Mouse (Mus musculus) liver, adult 2 months (tissue): ENCODE measurements around the gene Tnik. TPM values are rescaled to one million over a fixed set of nuclear protein-coding genes. Genes with fewer than 3 reads are reported as not detected.

Experiments
- DNase-seq: peaks from one replicate; pipeline ENCODE4 v3.0.0-alpha.2; 2011; ENCODE audit warnings: low read depth, low spot score; ENCODE audit errors: extremely low read depth
- H3K27ac ChIP-seq: fragments of 200-500 bp; replicated peaks from 2 replicates; pipeline ENCODE4 v1.5.1; 2012; ENCODE audit warnings: low read depth, mild to moderate bottlenecking, control low read depth, inconsistent platforms, low read length; ENCODE audit not compliant: insufficient read depth
- H3K27me3 ChIP-seq: fragments of 200-500 bp; 2 replicates; pipeline ENCODE4 v1.6.1; 2012; ENCODE audit warnings: mild to moderate bottlenecking, moderate library complexity, low read length, inconsistent platforms; ENCODE audit not compliant: control insufficient read depth, insufficient read depth
- H3K36me3 ChIP-seq: fragments of 200-500 bp; 2 replicates; pipeline ENCODE4 v1.6.1; 2012; ENCODE audit warnings: low read length, inconsistent platforms; ENCODE audit not compliant: control insufficient read depth, insufficient read depth
- H3K4me1 ChIP-seq: fragments of 200-500 bp; 2 replicates; pipeline ENCODE4 v1.6.1; 2011; ENCODE audit warnings: low read length; ENCODE audit not compliant: control insufficient read depth, insufficient read depth
- H3K4me3 ChIP-seq: fragments of 200-500 bp; 2 replicates; pipeline ENCODE4 v1.5.1; 2011; ENCODE audit warnings: low read depth, mild to moderate bottlenecking, control low read depth, low read length, moderate library complexity; ENCODE audit not compliant: insufficient read depth
- H3K79me2 ChIP-seq: fragments of 200-500 bp; 2 replicates; pipeline ENCODE4 v1.6.1; 2012; ENCODE audit warnings: inconsistent platforms, mild to moderate bottlenecking, low read length, moderate library complexity; ENCODE audit not compliant: control insufficient read depth, insufficient read depth
- H3K9ac ChIP-seq: fragments of 200-500 bp; 2 replicates; pipeline ENCODE4 v1.6.1; 2012; ENCODE audit warnings: low read depth, mild to moderate bottlenecking, control low read depth, inconsistent platforms, low read length
- CTCF ChIP-seq: fragments of 200-500 bp; IDR thresholded peaks from 2 replicates; pipeline ENCODE4 v1.5.1; 2011; ENCODE audit warnings: low read depth, low read length, control low read depth
- POLR2A ChIP-seq: fragments of 200-500 bp; IDR thresholded peaks from 2 replicates; pipeline ENCODE4 v1.6.1; 2011; ENCODE audit warnings: low read length, control low read depth; ENCODE audit not compliant: insufficient read depth; ENCODE audit errors: extremely low read depth
- WGBS: fragments of 180-500 bp; shearing (Covaris S2); methylation state at CpG from one replicate; pipeline ENCODE4 v1.1.7; 2018; 5-methylcytosine and 5-hydroxymethylcytosine counted together
- polyA plus RNA-seq: library from polyadenylated mRNA; depleted of rRNA; stranded (reverse); fragments of >200 nt; gene quantifications from 2 replicates; pipeline ENCODE4 v1.2.3, GENCODE M21; 2012
- total RNA-seq: library from RNA; depleted of rRNA; stranded (reverse); fragments of >200 nt; gene quantifications from 2 replicates; pipeline ENCODE4 v1.2.3, GENCODE M21; 2014

Gene Tnik
- total and polyA plus RNA-seq, 2 experiments, result 1.2 to 2.8 TPM

DNA sequence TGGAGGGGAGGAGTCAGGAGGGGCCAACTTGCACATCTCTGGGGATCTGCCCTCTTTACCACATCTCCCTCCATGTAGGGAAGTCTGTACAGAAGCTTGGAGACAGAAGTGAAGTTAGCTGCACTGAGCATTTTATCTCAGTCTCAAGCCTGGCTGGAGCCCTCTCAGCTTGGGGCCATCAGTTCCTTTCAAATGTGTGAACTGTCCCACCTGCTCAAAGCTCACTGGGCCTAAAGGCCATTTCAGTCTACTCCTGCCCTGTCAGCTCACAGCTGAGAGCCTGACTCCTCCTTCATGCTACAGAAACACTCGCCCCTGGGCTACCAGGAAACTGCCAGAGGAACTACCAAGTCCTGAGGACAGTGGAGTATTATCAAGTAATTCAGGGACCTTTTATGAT lies 288.7 kb downstream of the Tnik start:
- H3K36me3 ChIP-seq, result no peaks in the 10 kb centered on the region
- TF ChIP-seq CTCF (no peak), POLR2A (no peak)
- no peaks in the 10 kb centered on the region for H3K4me1 ChIP-seq
- no peaks in the 10 kb centered on the region for H3K27me3 ChIP-seq
- WGBS, result 76% methylated on average over 1 of the region's 1 CpGs
- no peaks in the 10 kb centered on the region for H3K79me2 ChIP-seq
- no peak overlapping the region for H3K4me3 ChIP-seq
- no peak overlapping the region for H3K27ac ChIP-seq
- DNase-seq, result no peak
- H3K9ac ChIP-seq, result no peak overlapping the region

DNA sequence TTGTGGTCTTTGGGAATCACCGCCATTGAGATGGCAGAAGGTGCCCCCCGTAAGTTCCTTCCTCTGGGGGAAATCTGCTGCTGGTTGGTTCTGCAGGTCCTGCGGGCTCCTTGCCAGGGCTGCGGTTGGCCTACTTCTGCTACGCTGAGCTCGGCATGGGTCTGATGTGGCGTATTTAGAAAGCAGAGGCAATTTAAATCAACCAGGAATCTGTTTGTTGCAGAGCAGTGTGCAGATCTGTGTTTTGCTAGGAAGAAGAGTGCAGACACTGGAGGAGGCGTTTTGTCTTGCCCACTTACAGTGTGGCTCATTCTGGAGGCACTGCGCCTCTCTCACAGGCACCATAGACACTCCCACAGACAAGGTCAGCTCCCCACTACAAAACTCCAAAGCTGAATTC lies 291.9 kb downstream of the Tnik start:
- DNase-seq, result no peak
- H3K9ac ChIP-seq, result no peak overlapping the region
- no peaks in the 10 kb centered on the region for H3K4me1 ChIP-seq
- no peak for TF ChIP-seq CTCF
- TF ChIP-seq POLR2A, result no peak
- H3K27me3 ChIP-seq, result no peaks in the 10 kb centered on the region
- no peaks in the 10 kb centered on the region for H3K79me2 ChIP-seq
- no peak overlapping the region for H3K4me3 ChIP-seq
- H3K36me3 ChIP-seq, result no peaks in the 10 kb centered on the region
- no peak overlapping the region for H3K27ac ChIP-seq
- WGBS, result 93% methylated on average over 9 of the region's 9 CpGs

DNA sequence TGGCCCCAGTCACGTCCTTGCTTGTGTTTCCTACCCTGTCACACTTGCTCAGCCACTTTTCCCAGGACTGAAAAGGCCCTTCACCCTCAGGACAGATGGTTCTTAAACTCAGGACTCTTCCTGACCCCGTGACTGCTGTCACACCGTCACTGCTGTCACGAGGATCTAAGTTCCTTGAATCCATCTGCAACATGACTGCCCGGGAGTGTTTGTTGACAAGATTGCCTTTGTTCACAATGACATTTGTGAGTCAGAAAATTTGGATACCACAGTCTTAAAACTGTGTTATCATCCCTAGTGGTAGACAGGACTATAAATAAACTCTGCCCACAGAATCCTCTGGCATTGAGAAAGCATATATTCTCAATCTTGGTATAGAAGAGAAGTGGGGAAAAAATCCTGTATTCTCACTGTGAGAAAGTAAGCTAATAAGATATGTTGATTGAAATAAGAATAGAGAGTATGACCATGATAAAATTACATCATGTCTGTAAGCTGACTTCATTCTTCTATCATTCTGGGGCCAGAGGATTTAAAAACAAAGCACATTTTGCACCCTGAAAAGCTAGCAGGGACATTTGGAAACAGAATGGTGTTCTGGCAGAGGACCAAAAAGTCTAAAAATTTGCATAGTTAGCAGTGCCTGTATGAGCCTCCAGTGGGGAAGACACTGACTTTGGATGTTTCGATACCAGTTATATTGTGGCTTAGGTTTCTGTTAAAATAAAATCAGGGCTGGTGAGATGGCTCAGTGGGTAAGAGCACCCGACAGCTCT lies 293.0 kb downstream of the Tnik start:
- WGBS, result 61% methylated on average over 7 of the region's 7 CpGs
- Histone ChIP-seq H3K27ac (no peak overlapping the region), H3K9ac (no peak overlapping the region), H3K79me2 (no peaks in the 10 kb centered on the region), H3K27me3 (no peaks in the 10 kb centered on the region), H3K36me3 (no peaks in the 10 kb centered on the region), H3K4me1 (no peaks in the 10 kb centered on the region), H3K4me3 (no peak overlapping the region)
- TF ChIP-seq POLR2A, result no peak
- no peak for TF ChIP-seq CTCF
- no peak for DNase-seq

DNA sequence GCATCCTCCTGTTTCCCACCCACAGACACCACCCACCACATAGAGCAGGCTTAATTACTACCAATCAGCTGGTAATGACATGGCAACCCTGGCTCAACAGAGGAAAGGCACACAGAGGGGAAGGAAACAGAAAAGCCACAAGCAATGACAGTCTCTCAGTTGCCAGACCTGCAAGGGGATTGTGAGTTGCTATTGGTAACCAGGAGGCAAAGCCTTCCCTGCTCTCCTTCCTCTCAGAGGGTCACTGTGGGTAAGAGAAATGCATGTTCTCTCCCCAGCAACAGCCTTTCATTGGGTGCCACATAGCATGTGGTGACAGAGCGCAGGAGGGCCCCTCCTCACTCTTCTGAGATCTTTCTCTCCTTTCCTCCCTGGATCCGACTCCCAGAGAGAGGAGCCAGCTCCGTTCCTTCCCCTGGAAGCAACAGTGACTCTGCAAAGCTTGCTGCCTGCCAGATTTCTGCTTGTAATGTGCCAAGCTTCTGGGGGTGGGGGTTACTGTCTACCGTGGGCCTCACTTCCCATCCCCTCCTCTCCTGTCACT lies 295.4 kb downstream of the Tnik start:
- Histone ChIP-seq H3K4me3 (no peak overlapping the region), H3K79me2 (no peaks in the 10 kb centered on the region), H3K27me3 (no peaks in the 10 kb centered on the region), H3K4me1 (no peaks in the 10 kb centered on the region), H3K9ac (no peak overlapping the region), H3K27ac (no peak overlapping the region), H3K36me3 (no peaks in the 10 kb centered on the region)
- 70% methylated on average over 4 of the region's 4 CpGs for WGBS
- TF ChIP-seq POLR2A (no peak), CTCF (no peak)
- no peak for DNase-seq

DNA sequence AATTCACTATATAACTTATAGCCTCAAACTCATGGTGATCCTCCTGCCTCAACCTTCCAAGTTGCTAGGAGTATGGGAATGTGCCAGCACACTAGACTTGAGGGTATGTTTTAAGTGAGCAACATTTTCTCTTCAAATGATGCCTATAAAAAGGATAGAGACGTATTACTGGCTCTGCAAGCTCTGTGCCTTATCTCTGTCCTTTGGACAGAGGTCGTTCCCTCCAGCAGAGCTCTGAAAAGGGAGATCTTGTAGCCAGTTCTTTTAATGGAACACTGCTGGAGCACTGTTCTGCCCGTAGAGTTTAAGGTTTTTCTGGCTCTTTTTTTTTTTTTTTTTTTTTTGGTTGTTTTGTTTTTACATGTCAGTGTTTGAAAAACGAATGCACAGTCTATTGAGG lies 298.4 kb downstream of the Tnik start:
- 42% methylated on average over 4 of the region's 4 CpGs for WGBS
- TF ChIP-seq CTCF (no peak), POLR2A (no peak)
- H3K27me3 ChIP-seq, result no peaks in the 10 kb centered on the region
- no peaks in the 10 kb centered on the region for H3K4me1 ChIP-seq
- H3K27ac ChIP-seq, result no peak overlapping the region
- H3K79me2 ChIP-seq, result no peaks in the 10 kb centered on the region
- no peak overlapping the region for H3K9ac ChIP-seq
- H3K4me3 ChIP-seq, result no peak overlapping the region
- H3K36me3 ChIP-seq, result no peaks in the 10 kb centered on the region
- no peak for DNase-seq
